Mouse (Mus musculus) midbrain, embryonic 13.5 days (tissue): Measurements from ENCODE around the gene Gmeb2. TPM values are rescaled to one million over a fixed set of nuclear protein-coding genes. Genes with fewer than 3 reads are reported as not detected.
A peak's percentile ranks its signal among the peaks of the same experiment; 100 is the strongest.

Experiments
- ATAC-seq: fragments of 200-750 bp; cut with Nextera tagmentation; 2 replicates; pipeline ENCODE4 v1.8.0; 2017; ENCODE audit warnings: mild to moderate bottlenecking, moderate TSS enrichment, moderate library complexity
- H3K27ac ChIP-seq: fragments of 300-500 bp; sonication (generic); 2 replicates; pipeline ENCODE4 v1.5.1; 2015; ENCODE audit warnings: inconsistent platforms, mild to moderate bottlenecking, moderate library complexity
- H3K27me3 ChIP-seq: fragments of 300-500 bp; sonication (generic); 2 replicates; pipeline ENCODE4 v1.6.1; 2015; ENCODE audit warnings: mild to moderate bottlenecking, inconsistent platforms
- H3K36me3 ChIP-seq: fragments of 300-500 bp; sonication (generic); 2 replicates; pipeline ENCODE4 v1.6.1; 2015; ENCODE audit warnings: mild to moderate bottlenecking, inconsistent platforms
- H3K4me1 ChIP-seq: fragments of 300-500 bp; sonication (generic); replicated peaks from 2 replicates; pipeline ENCODE4 v1.6.1; 2015; ENCODE audit warnings: inconsistent platforms
- H3K4me2 ChIP-seq: fragments of 300-500 bp; sonication (generic); replicated peaks from 2 replicates; pipeline ENCODE4 v1.6.1; 2015; ENCODE audit warnings: moderate library complexity, mild to moderate bottlenecking, inconsistent platforms
- H3K4me3 ChIP-seq: fragments of 300-500 bp; sonication (generic); replicated peaks from 2 replicates; pipeline ENCODE4 v1.5.1; 2015; ENCODE audit warnings: mild to moderate bottlenecking, inconsistent platforms
- H3K9ac ChIP-seq: fragments of 300-500 bp; sonication (generic); replicated peaks from 2 replicates; pipeline ENCODE4 v1.6.1; 2015; ENCODE audit warnings: mild to moderate bottlenecking, inconsistent platforms
- H3K9me3 ChIP-seq: fragments of 300-500 bp; sonication (generic); 2 replicates; pipeline ENCODE4 v1.6.1; 2016; ENCODE audit warnings: mild to moderate bottlenecking, inconsistent platforms
- WGBS: fragments of 180-500 bp; shearing (Covaris S2); methylation state at CpG from one replicate; pipeline ENCODE4 v1.1.7; 2015; 5-methylcytosine and 5-hydroxymethylcytosine counted together
- polyA plus RNA-seq: library from polyadenylated mRNA; unstranded; fragments of >200 nt; fragmentation: Nextera tagmentation; extraction: Ambion mirVana; gene quantifications from 2 replicates; pipeline ENCODE4 v1.2.1, GENCODE M21; 2015

Gene Gmeb2
- polyA plus RNA-seq, 1 experiment from 2014 or later: 19.7 TPM

DNA sequence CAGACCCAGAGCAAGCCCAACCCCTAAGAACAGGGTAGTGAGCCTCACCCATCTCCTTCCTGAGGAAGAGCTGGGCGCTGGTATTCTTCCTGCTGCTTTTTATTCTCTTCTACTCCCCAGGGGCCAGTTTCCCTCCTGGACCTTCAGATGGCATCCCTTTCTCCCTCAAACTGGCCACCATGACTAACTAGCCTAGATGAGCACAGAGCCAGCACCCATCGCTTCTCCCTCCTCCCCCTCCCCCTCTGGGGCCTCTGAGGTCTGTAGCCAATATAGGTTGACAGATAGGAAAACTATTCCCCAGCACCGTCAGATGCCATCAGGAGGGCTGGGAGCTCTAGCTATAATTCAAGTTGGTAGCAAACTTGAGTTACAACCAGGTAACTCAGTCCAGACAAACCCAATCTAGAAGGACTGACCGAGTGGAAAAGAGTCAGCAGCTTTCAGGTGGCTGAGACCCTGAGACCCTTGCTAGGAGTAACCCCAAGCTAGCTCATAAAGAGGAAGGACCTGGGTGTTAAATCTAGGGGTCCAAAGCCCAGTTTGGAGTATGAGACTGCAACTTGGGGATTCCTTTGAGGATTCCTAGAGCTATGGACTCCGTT lies 68.9 kb downstream of the Gmeb2 start:
- Histone ChIP-seq H3K4me3 (no peak overlapping the region), H3K9me3 (no peaks in the 10 kb centered on the region), H3K4me2 (no peak overlapping the region), H3K27me3 (peaks cover 24% of the 10 kb centered on the region), H3K27ac (no peak overlapping the region), H3K9ac (no peak overlapping the region), H3K36me3 (no peaks in the 10 kb centered on the region), H3K4me1 (peaks cover 13% of the 10 kb centered on the region)
- 67% methylated on average over 5 of the region's 5 CpGs for WGBS
- ATAC-seq: no peak

- Histone ChIP-seq H3K9ac (no peak overlapping the region), H3K36me3 (no peaks in the 10 kb centered on the region), H3K9me3 (no peaks in the 10 kb centered on the region), H3K27me3 (peaks cover 53% of the 10 kb centered on the region), H3K4me1 (peaks cover 25% of the 10 kb centered on the region), H3K4me2 (no peak overlapping the region), H3K4me3 (no peak overlapping the region), H3K27ac (no peak overlapping the region)
- no peak for ATAC-seq
- 88% methylated on average over 6 of the region's 6 CpGs for WGBS
Observed at GRCm38 (mm10) chr2:181216037-181216436, 71.8 kb downstream of the Gmeb2 start.

GRCm38 (mm10) chr2:181213021-181213445 lies 74.8 kb downstream of the Gmeb2 start, which contains the start of gene Srms:
Gene Srms, minus strand, starts transcription at chr2:181213185.
- no peaks in the 10 kb centered on the region for H3K36me3 ChIP-seq
- peaks cover 12% of the 10 kb centered on the region for H3K4me1 ChIP-seq
- peak within 1 kb of the TSS; percentile 30 for H3K4me3 ChIP-seq
- H3K9ac ChIP-seq: no peak within 1 kb of the TSS; the same call in 1 of the 2 replicates
- no peaks in the 10 kb centered on the region for H3K9me3 ChIP-seq
- no peak for ATAC-seq
- H3K27ac ChIP-seq: no peak within 1 kb of the TSS
- H3K4me2 ChIP-seq: peak within 1 kb of the TSS; percentile 47
- peaks cover 52% of the 10 kb centered on the region for H3K27me3 ChIP-seq
- WGBS: under 1% methylated on average over 17 of the region's 17 CpGs

DNA sequence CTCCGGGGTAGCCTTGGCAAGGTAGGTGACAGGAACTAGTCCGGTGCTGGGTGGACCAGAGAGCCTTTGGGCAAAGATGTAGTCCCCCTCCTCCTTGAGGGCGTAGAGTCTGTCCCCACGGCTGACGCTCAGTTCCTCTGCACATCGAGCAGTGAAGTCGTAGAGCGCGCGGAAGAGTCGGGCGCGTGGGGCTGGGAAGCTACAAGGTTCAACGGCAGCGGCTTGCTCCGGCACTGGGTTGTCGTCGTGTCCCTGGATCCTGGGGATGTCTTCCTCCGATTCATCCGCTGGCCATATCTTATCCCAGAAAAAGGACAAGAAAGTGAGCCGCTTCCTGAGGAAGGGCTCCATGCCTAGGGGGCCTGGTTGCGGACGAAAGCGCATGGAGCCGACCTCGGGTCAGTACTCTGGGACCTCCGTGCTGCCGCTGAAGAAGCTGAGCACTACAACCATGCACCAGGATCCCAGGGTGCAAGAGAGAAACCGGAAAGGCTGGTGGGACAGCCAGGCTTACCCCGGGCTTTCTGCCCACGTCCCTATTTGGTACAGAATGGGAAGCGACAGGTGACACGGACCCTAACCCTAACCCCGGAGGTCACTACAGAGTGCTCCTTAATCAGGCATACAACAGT lies 75.3 kb downstream of the Gmeb2 start:
- 3% methylated on average over 34 of the region's 34 CpGs for WGBS
- no peak for ATAC-seq
- no peaks in the 10 kb centered on the region for H3K9me3 ChIP-seq
- no peak overlapping the region; the same call in 1 of the 2 replicates for H3K9ac ChIP-seq
- peaks cover 53% of the 10 kb centered on the region for H3K27me3 ChIP-seq
- H3K4me2 ChIP-seq: peak overlapping the region; percentile 47
- peaks cover 12% of the 10 kb centered on the region for H3K4me1 ChIP-seq
- H3K27ac ChIP-seq: no peak overlapping the region
- H3K4me3 ChIP-seq: peak overlapping the region; percentile 30
- no peaks in the 10 kb centered on the region for H3K36me3 ChIP-seq

DNA sequence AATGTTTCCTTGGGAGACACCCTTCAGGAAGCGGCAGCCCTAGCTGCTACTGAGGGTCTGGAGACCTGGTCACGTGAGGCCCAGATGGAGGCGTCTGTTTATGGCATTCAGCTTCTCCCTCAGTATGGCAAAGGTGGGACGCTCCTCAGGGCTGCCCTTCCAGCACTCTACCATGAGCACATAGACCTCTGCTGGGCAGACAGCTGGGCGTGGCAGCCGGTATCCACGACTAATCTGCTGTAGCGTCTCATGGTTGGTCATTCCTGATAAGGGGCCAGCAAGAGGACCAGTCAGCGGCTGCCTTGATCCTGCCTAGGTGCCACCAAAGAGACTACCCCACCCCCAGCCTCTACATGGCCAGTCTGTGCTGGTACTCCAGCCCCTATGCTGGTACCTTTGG lies 81.7 kb downstream of the Gmeb2 start:
- Histone ChIP-seq H3K4me1 (no peaks in the 10 kb centered on the region), H3K27me3 (peaks cover 15% of the 10 kb centered on the region), H3K4me3 (no peak overlapping the region), H3K27ac (no peak overlapping the region), H3K9me3 (no peaks in the 10 kb centered on the region), H3K36me3 (no peaks in the 10 kb centered on the region), H3K4me2 (no peak overlapping the region), H3K9ac (no peak overlapping the region)
- WGBS: 75% methylated on average over 9 of the region's 9 CpGs
- no peak for ATAC-seq

DNA sequence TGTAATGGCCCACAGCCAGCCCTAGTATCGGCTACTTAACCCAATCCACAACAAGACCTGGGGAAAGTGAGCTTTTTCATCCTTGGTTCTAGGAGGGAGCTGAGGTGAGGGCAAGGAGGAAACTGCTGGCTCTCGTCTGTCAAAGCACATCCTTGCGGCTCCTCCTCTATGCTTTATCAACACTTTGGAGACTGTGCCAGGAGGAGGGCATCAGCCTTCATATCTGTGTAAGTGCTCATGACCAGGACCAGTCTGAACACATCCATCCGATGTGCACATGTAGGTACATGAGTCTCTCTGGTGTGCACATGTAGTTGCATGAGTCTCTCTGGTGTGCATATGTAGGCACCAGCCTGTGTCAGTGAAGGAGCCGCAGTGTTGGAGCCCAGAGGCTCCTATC lies 82.2 kb downstream of the Gmeb2 start:
- H3K4me1 ChIP-seq: no peaks in the 10 kb centered on the region
- WGBS: 89% methylated on average over 5 of the region's 5 CpGs
- no peak overlapping the region for H3K9ac ChIP-seq
- ATAC-seq: no peak
- H3K36me3 ChIP-seq: no peaks in the 10 kb centered on the region
- no peak overlapping the region for H3K4me3 ChIP-seq
- peaks cover 11% of the 10 kb centered on the region for H3K27me3 ChIP-seq
- H3K27ac ChIP-seq: no peak overlapping the region
- H3K9me3 ChIP-seq: no peaks in the 10 kb centered on the region
- H3K4me2 ChIP-seq: no peak overlapping the region

GRCm38 (mm10) chr2:181202886-181203285 lies 84.9 kb downstream of the Gmeb2 start:
- 83% methylated on average over 6 of the region's 6 CpGs for WGBS
- Histone ChIP-seq H3K4me3 (no peak overlapping the region), H3K4me2 (no peak overlapping the region), H3K9me3 (no peaks in the 10 kb centered on the region), H3K4me1 (no peaks in the 10 kb centered on the region), H3K9ac (no peak overlapping the region), H3K27ac (no peak overlapping the region), H3K27me3 (0 out of 2 replicates have a peak, but pooled peaks cover 3% of the 10 kb centered on the region), H3K36me3 (no peaks in the 10 kb centered on the region)
- ATAC-seq: no peak

DNA sequence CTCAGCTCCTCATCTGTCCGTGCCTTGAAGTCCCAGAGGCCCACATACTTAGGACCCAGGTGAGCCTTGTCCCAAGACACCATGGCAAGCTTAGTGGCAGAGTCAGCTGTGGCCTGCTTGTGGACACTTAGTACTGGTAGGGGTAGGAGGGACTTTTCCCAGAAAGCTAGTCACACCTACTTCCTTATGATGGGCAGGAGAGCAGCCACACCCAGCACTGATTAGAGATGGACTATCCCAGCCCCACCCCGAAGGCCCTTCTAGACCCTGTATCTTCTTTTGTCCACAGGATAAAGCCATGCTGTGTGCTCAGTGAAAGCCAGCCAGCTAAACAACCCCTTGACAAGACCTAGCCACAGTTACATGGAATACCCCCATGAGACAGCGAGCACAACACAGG lies 85.4 kb downstream of the Gmeb2 start, which contains the start of gene Ptk6:
Gene Ptk6 (minus strand): TSS at position 368 of the 400 bp plus-strand sequence.
- Histone ChIP-seq H3K27me3 (0 out of 2 replicates have a peak, but pooled peaks cover 3% of the 10 kb centered on the region), H3K27ac (no peak within 1 kb of the TSS), H3K9me3 (no peaks in the 10 kb centered on the region), H3K4me2 (no peak within 1 kb of the TSS), H3K4me1 (no peaks in the 10 kb centered on the region), H3K9ac (no peak within 1 kb of the TSS), H3K4me3 (no peak within 1 kb of the TSS), H3K36me3 (no peaks in the 10 kb centered on the region)
- ATAC-seq: no peak
- WGBS: 91% methylated on average over 3 of the region's 3 CpGs

GRCm38 (mm10) chr2:181201606-181202005 lies 86.2 kb downstream of the Gmeb2 start:
- no peak overlapping the region for H3K27ac ChIP-seq
- no peaks in the 10 kb centered on the region for H3K36me3 ChIP-seq
- no peak overlapping the region for H3K4me2 ChIP-seq
- WGBS: 80% methylated on average over 3 of the region's 3 CpGs
- no peaks in the 10 kb centered on the region for H3K9me3 ChIP-seq
- no peak overlapping the region for H3K4me3 ChIP-seq
- H3K9ac ChIP-seq: no peak overlapping the region
- H3K27me3 ChIP-seq: peaks cover 3% of the 10 kb centered on the region; the same call in 1 of the 2 replicates
- ATAC-seq: no peak
- H3K4me1 ChIP-seq: no peaks in the 10 kb centered on the region

Other genes with a start within 250 kb of the Gmeb2 start
- 44.1 and 52.7 TPM in 2 replicates for gene Chrna4, start 244.5 kb downstream of the Gmeb2 start, polyA plus RNA-seq
- 44.0 and 47.3 TPM in 2 replicates for gene Kcnq2, start 152.7 kb downstream of the Gmeb2 start, polyA plus RNA-seq
- 3.5 and 3.8 TPM in 2 replicates for gene Eef1a2, start 131.0 kb downstream of the Gmeb2 start, polyA plus RNA-seq
- gene Ppdpf, start 100.8 kb downstream of the Gmeb2 start, polyA plus RNA-seq: 470 and 482 TPM in 2 replicates
- not detected in 2 replicates for gene Ptk6, start 85.2 kb downstream of the Gmeb2 start, polyA plus RNA-seq
- 0.10 TPM in 1 of 2 replicates, not detected in the other for gene Srms, start 74.8 kb downstream of the Gmeb2 start, polyA plus RNA-seq
- 0.13 TPM in 1 of 2 replicates, not detected in the other for gene Fndc11, start 68.0 kb downstream of the Gmeb2 start, polyA plus RNA-seq
- gene Helz2, start 46.0 kb downstream of the Gmeb2 start, polyA plus RNA-seq: 0.34 TPM in 2 replicates
- 996 and 1,042 TPM in 2 replicates for gene Stmn3, start 26.5 kb upstream of the Gmeb2 start, polyA plus RNA-seq
- gene Rtel1, start 31.7 kb upstream of the Gmeb2 start, polyA plus RNA-seq: 33.6 and 40.6 TPM in 2 replicates
- gene Zgpat, start 76.9 kb upstream of the Gmeb2 start, polyA plus RNA-seq: 71.5 and 78.5 TPM in 2 replicates
- gene Arfrp1, start 77.4 kb upstream of the Gmeb2 start, polyA plus RNA-seq: 91.6 and 95.9 TPM in 2 replicates
- gene Lime1, start 92.0 kb upstream of the Gmeb2 start, polyA plus RNA-seq: 42.1 and 46.7 TPM in 2 replicates
- gene Zbtb46, start 171.4 kb upstream of the Gmeb2 start, polyA plus RNA-seq: 24.1 and 24.3 TPM in 2 replicates
- gene Abhd16b, start 205.2 kb upstream of the Gmeb2 start, polyA plus RNA-seq: not detected in 2 replicates
- 116 and 121 TPM in 2 replicates for gene Tpd52l2, start 209.1 kb upstream of the Gmeb2 start, polyA plus RNA-seq
- gene Dnajc5, start 232.4 kb upstream of the Gmeb2 start, polyA plus RNA-seq: 198 and 209 TPM in 2 replicates